Comparison of ENCODE assay signal across 8 mouse cellular contexts in genomic region chr2:19344636-19345413, GRCm38 (mm10). TPM values are rescaled to one million over a fixed set of nuclear protein-coding genes. Genes with fewer than 3 reads are reported as not detected.
DNase-seq lines count a peak whose midpoint lies in the region; ATAC-seq and TF ChIP-seq lines count a peak whose summit lies in the region.

No protein-coding gene starts in this region.

- no peaks in the 10 kb centered on the region for H3K27me3 ChIP-seq in hindbrain, embryonic 11.5 days (ENCODE audit: control insufficient read depth, insufficient read depth, low read length)
- no peaks in the 10 kb centered on the region for H3K27me3 ChIP-seq in lung, postnatal 0 days (replicated peaks; ENCODE audit: insufficient read depth, low read length)

- H3K4me2 ChIP-seq in hindbrain, embryonic 11.5 days (replicated peaks; ENCODE audit: low read depth, low read length): no peak overlapping the region
- H3K4me2 ChIP-seq in lung, postnatal 0 days (replicated peaks; ENCODE audit: low read depth, low read length): peak overlapping the region; percentile 53

- peak; percentile 70 for DNase-seq in MEL-GATA-1-ER (ENCODE audit: extremely low read depth, low read depth)
- DNase-seq in cerebellum, adult 9-10 months: peak; percentile 91
- peak; percentile 63 to 84 for DNase-seq in frontal cortex, postnatal 10 days (ENCODE audit: low spot score in 2 of 2)
- DNase-seq in hindbrain, embryonic 11.5 days (ENCODE audit: low spot score): peak; percentile 91
- peak; percentile 89 for DNase-seq in layer of hippocampus, adult 9-11 months
- DNase-seq in lung, postnatal 0 days (ENCODE audit: low spot score): peak; percentile 92
- peak; percentile 67 for DNase-seq in ovary, postnatal 10 days (ENCODE audit: low spot score)
- DNase-seq in thymus, postnatal 0 days (ENCODE audit: low spot score): peak; percentile 88

- H3K4me3 ChIP-seq in hindbrain, embryonic 11.5 days (ENCODE audit: low read depth, low read length): no peak overlapping the region
- H3K4me3 ChIP-seq in lung, postnatal 0 days (ENCODE audit: low read depth, low read length): peak overlapping the region; percentile 12; the same call in 1 of the 2 replicates

- H3K27ac ChIP-seq in hindbrain, embryonic 11.5 days (ENCODE audit: low read depth, low read length): no peak overlapping the region
- H3K27ac ChIP-seq in lung, postnatal 0 days (ENCODE audit: low read length): 0 out of 2 replicates have a peak overlapping the region, but pooled peaks have one; percentile 20

- TF ChIP-seq EP300 in lung, postnatal 0 days (IDR thresholded peaks at IDR 0.05): no peak

- TF ChIP-seq CTCF in lung, postnatal 0 days (IDR thresholded peaks at IDR 0.05): peak; percentile 91

- no peaks in the 10 kb centered on the region for H3K36me3 ChIP-seq in hindbrain, embryonic 11.5 days (ENCODE audit: control insufficient read depth, insufficient read depth, low read length)
- no peaks in the 10 kb centered on the region for H3K36me3 ChIP-seq in lung, postnatal 0 days (ENCODE audit: insufficient read depth, low read length)

- H3K4me1 ChIP-seq in hindbrain, embryonic 11.5 days (replicated peaks; ENCODE audit: control insufficient read depth, insufficient read depth, low read length): no peaks in the 10 kb centered on the region
- no peaks in the 10 kb centered on the region for H3K4me1 ChIP-seq in lung, postnatal 0 days (ENCODE audit: insufficient read depth, low read depth, low read length)

- no peaks in the 10 kb centered on the region for H3K9me3 ChIP-seq in hindbrain, embryonic 11.5 days (ENCODE audit: control insufficient read depth, low read length)
- no peaks in the 10 kb centered on the region for H3K9me3 ChIP-seq in lung, postnatal 0 days (ENCODE audit: low read length)

- WGBS in hindbrain, embryonic 11.5 days: 28% methylated on average over 19 of the region's 20 CpGs
- 18% methylated on average over 18 of the region's 20 CpGs for WGBS in lung, postnatal 0 days

- no peak overlapping the region for H3K9ac ChIP-seq in hindbrain, embryonic 11.5 days (ENCODE audit: low read depth, low read length)
- H3K9ac ChIP-seq in lung, postnatal 0 days (replicated peaks; ENCODE audit: low read depth): no peak overlapping the region

- peak; percentile 85 for ATAC-seq in hindbrain, embryonic 11.5 days (ENCODE audit: low FRiP score)
- peak; percentile 87 for ATAC-seq in lung, postnatal 0 days

RNA-seq across cellular contexts. Expression of gene Msrb2, which starts 26.4 kb away (rescaled TPM):
- 13.6 and 14.8 TPM in 2 replicates for polyA plus RNA-seq in hindbrain, embryonic 11.5 days (2014; fragmentation: Nextera tagmentation; extraction: Ambion mirVana)
- 27.2 and 29.4 TPM in 2 replicates for polyA plus RNA-seq in lung, postnatal 0 days (2015; fragmentation: Nextera tagmentation; extraction: Ambion mirVana)
- 29.6 and 30.5 TPM in 2 replicates for polyA plus RNA-seq in thymus, postnatal 0 days (2015; fragmentation: Nextera tagmentation; extraction: Ambion mirVana)
